Mouse (Mus musculus) embryonic fibroblast, embryonic 13.5 days (primary cell): ENCODE measurements around the gene Nup50.

Source experiments
- CTCF ChIP-seq: IDR thresholded peaks from 2 replicates; pipeline ENCODE4 v1.5.1; 2011; ENCODE audit warnings: mild to moderate bottlenecking, control low read depth, low read length, moderate library complexity, borderline replicate concordance; ENCODE audit not compliant: insufficient read depth
- POLR2A ChIP-seq: IDR thresholded peaks from 2 replicates; pipeline ENCODE4 v1.6.1; 2011; ENCODE audit warnings: low read depth, mild to moderate bottlenecking, control low read depth, low read length, moderate library complexity

- TF ChIP-seq POLR2A (no peak), CTCF (no peak)
Observed at GRCm38 (mm10) chr15:84953259-84953658, 30.0 kb downstream of the Nup50 start.
